Mouse (Mus musculus) mature B cell (primary cell): Measurements from ENCODE around the gene Prdm1.

Experiments
- in situ Hi-C: fragments of 300-500 bp; cut with MboI; formaldehyde crosslinking; loops from 2 replicates; pipeline ENCODE4 v1.14.3; 2019

The Prdm1 gene

DNA sequence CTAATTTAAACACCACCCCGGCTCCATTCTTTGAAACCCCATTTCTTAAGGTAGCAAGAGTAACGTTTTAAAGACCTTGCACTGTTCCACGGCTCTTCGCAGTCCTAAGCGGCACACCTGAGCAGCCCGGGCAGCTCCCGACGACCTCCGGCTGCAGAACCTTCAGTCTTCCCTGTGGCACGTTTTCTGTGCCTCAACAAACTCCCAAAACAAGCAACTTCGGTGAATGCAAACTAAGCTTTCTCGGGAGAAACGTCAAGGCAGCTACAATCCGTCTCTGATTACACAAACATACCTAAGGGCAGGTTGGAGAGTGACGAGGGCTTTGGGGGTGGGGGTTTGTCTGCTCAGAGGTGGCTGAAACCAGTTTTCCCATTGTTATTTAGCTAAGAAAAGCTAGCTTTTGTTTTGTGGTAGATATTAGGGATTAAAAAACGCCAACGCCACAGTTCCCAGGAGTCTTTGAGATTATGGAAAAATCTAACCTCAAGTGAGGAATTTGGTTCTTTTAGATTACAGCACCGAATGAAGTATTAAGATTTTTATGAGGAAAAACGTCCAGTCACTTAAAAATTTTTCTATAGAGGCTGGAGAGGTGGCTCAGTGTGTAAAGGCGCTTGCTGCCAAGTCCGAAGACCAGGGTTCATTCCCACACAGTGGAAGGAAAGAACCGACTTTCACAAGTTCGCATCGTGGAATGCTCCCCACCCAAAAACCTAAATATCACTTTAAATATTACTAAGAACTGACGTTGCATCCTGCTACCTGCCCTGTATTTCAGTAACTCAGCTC is at the start of gene Prdm1:
Gene Prdm1, minus strand, starts transcription at position 211 of the 792 bp plus-strand sequence.
- in situ Hi-C loops: no loop called here

DNA sequence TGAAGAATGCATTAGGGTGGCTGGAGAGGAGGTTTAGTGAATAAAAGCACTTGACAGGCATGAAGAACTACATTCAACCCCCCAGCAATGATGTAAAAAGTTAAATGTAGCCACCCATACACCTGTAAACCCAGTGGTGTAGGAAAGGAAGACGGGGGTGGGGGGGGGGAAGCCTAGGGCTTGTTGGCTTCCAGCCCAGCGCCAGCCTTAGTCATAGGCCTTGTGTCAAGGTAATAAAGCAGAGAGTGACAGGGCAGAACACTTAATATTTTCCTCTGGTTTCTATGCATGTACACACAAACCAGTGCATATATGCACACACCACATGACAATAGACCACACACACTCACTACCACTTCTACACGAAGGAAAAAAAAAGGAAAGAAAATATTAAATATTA is 37.7 kb upstream of the Prdm1 start:
- in situ Hi-C loops: no loop called here

DNA sequence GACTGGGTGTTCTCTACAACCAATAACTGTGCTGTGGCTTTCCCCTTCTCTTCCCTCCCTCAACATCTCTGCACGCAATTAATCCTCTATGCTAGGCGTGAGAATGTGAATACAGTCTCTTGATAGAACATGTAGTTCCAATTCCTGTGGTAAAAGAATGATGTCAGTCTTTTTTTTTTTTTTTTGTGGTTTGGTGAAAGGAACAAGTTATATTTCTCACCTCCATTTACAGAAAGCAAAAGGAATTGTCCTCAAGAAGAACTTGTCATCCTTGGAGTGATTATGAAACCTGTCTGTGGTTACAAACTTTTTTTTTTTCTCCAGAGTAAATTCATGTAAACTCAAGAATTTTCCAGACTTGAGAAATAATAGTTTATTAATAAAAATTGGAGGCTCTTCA is 36.8 kb upstream of the Prdm1 start:
- in situ Hi-C loops: no loop called here

DNA sequence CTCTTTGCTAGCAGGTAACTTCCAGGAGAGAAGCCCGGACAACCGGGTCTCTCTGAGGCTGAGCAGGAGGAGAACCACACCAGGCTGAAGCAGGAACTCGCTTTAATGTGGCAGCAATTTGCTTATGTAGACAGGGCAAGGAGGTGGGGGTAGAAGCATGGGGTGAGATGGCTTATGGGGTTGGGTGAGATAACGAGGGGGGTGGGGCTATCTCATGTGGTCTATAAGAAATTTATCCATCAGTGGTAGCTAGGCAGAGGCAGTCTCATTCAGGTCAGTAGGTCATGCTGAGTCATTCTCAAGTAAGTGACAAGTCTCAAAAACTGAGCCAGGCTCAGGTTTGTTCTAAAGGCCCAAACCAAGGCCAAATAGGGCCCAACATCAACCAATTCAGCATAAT is 28.5 kb upstream of the Prdm1 start:
- in situ Hi-C loops: no loop called here

DNA sequence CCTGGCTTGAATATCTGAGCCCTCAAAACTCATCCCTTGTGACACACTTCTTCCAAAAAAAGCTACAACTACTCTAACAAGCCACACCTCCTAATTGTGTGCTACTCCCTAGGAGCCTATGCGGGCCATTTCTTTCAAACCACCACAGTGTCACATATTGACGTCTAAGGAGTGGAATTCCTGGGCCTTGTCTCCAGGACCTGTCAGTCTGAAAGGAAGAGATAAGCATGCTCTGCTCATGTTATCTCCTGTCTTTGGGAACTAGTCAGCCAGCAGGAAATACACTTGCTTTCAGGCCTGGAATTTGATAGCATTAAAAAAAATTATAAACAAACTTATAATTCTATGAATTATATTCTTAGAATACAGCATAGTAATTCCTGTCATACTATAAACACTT is 27.0 kb upstream of the Prdm1 start:
- in situ Hi-C loops: no loop called here

DNA sequence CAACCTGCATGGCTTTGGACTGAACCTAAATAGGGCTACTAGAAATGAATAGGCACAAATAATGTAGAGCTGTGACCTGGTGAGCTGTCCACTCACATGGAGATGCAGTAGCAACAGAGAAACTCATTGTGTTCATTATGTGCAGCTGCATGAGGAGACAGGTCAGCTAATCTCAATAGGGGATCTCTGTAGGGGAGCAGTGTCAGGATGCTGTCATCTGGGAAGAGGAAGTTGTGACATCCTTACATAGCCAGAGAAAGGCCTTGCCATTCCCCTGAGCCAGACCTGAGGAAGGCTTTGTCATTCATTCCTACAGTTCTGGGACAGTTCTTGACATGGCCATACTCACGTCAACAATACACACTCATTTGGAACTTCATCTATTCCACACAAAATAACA is 25.3 kb upstream of the Prdm1 start:
- in situ Hi-C loops: no loop called here

DNA sequence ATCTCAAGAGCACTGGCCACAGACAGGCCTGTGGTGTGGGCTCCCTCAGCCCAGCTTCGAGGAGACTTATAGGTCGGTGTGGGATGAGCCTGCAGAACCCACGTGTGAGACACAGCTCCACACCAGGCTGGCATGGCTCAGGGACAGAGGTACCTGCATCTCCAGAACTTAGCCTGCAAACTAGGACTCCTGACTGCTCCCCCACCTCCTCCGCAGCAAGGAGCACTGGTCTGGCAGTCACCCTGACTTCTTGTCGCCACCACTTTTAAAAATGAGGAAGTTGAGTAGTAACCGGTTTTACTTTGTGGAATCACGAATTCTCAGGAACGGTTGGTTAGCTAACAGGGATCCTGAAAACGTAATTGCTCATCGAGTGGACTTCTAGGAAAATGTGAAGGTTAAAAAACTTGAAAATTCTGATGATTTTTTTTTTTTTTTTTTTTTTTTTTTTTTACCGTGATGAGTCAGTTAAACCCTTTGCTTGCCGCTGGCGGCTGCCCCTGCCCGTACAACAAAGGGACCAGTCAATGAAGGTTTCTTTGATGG is 10.8 kb upstream of the Prdm1 start:
- in situ Hi-C loops: no loop called here

DNA sequence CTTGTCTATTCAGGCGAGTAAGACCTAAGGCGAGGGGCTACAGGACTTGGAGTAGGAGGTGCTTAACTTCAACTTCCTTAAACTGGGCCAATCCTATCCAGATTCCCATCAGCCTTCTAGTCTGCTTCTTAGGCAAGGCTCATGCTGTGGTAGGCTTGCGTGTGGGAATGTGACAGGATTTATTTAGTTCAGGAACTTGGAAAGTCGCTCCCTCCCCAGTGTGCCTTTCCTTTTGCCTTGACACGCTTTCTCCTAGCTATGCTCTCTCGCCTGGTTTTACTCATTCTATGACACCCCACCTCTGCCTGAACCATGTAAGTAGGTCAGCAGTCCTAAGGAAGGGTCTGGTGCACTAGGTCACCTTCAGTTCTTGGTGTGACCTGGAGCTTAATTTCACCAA is 9.8 kb upstream of the Prdm1 start:
- in situ Hi-C loops: no loop called here

DNA sequence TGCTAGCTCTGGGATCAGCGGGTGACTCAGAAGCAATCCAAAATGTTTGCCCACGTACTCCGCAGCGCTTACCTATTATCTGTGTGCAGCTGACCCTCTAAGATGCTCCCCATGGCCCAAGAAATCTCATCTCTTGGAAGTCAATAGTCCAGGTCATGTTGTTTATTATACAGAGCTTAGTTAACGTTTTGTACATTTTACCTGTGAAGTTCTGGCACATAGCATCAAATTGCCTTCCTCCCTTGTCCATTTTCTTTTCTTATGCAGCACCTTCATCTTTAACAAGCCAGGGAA is 1.7 kb upstream of the Prdm1 start:
- in situ Hi-C loops: no loop called here

DNA sequence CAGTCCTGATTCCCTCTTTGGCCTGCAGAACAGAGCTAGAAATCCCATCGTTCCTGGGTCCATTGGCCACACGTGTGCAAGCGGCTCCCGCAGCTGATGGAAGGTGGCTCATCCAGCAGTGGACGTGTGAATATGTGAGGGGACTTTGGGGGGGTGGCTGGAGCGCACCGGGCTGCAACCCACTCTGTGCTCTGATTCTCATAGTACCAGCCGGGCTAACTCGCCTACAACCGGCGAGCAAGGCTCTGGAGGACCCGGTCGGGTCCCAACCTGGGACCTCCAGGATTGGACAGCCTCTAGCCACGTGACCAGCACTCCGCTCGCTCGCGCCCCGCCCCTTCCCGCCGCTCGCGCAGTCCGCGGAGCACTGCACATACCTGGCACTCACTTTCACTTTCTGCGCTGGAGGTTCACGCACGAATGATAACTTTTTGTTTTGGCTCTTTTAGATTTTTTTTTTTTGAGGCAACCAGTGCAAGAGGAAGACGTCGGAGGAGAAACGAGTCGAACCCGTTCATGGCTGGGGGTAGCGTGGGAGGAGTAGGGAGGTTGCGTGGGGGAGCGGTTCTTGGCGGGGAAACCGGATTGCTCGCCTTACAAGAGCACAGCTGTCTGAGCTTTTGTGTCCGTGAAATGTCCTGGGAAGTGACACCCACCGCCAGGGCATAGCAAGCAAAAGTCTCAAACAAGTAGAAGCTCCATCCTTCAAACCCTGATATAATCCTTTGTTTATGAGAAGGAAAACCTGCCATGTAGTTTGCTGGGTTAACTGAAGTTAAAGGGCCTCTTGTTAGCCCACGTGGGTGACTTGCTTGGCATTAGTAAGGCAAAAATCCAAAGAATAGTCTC is 1.1 kb upstream of the Prdm1 start:
- in situ Hi-C loops: no loop called here

DNA sequence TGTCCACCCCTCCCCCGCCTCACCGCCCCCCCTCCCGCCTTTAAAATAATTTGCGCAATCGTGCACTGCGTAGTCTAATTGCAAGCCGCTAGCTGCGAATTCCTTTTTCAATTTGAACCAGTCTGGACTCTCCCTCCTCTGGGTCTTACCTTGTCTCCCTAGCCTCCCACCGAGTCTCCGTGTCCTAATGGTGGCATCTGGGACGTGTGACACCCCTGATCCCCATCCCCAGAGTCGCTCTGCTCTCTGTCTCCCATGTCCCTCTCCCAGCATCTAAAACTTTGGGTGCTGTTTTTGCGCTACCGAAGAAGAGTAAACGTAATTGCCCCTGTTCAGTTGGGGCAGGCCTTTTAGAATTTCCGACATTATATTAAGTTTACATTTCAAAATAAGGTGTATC is 650 bp downstream of the Prdm1 start:
- in situ Hi-C loops: no loop called here

DNA sequence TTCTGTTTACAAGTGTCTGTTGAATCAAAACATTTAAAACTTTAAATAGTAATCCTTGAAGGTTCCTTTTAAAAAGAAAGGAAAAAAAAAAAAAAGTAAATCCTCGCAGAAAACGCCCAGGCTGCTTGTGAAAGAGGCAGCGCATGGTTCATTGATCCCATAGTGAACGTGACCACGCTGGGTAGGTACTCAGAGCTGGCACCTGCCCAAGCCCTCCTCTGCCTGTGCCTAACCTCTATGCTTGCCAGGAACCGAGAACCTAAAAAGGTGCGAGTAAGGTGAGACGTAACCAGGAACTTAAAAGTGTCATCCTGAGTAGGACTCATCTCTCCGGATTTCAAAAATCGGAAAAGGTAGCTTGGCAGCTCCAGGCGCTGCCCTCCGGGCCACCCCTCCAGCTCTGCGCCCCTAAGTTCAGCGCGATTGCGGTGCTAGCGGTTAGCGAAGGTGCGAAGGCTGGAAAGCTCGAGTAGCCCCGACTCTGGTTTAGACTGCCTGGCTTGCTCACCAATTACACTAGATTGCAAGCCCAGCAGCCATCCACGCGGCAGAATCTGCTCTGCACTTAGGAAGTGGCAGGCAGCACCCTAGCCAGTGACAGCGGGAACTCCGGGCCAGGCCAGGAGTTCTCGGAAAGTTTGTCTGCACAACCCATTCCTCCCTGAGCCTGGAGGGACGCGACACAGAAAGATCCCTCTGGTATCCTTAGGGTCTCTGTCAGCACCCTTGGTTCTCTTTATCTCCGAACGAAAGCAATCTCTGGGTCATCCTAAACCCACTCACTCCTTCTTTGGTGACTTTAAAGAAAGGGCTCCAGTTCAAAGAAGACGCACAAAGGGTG is 1.3 kb downstream of the Prdm1 start:
- in situ Hi-C loops: no loop called here

DNA sequence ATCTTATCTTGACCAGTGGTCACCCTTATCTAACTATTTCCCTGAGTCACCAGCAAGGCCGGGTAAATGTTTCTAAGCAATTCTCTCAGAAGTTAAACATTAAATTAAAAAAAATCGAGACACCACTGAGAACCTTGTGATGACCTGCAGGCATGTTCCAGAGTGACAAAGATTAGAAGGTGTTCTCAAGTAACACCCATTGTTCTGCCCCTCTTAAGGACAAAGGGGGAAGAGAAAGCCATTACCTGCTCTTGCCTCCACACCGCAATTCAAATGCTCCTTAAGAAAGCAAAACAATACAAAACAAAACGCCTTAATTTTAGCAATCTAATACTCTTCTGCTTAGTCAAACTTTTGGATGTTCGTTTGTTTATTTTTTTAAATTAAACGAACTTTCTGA is 8.1 kb downstream of the Prdm1 start:
- in situ Hi-C loops: no loop called here

DNA sequence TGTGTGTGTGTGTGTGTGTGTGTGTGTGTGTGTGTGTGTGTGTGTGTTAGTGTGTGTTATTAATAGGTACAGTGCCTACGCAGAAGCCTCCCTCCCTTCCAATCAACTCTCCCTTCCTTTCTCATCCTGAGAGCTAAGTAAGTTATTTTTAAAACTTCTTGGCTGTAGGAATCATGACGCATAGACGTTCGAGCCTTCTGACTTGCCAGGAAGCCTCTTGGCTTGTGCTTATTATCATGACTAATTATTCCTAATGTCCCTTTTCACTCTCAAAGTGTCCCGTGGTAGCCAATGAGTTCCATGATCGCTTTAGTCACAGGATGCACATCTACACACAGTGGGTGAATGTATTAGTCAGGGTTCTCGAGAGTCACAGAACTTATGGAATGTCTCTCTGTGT is 9.7 kb downstream of the Prdm1 start:
- in situ Hi-C loops: no loop called here

DNA sequence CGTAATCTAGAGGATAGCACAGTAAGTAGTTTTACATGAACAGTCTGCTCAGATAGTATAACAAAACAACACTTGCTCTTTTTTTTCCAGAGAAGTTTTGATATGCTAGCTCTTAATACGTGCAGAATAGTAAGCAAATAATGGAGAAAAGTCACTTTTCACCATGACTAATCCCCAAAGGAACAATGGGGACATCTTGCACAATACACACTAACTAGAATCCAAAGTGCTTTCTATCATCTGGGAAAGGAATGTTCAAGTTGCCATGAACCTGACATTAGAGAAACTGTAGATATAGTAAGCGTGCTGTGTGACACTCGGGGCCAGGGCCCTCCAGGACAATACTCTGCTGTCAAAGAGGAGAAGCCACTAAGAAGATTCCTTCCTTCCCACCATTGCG is 15.2 kb downstream of the Prdm1 start:
- in situ Hi-C loops: no loop called here

DNA sequence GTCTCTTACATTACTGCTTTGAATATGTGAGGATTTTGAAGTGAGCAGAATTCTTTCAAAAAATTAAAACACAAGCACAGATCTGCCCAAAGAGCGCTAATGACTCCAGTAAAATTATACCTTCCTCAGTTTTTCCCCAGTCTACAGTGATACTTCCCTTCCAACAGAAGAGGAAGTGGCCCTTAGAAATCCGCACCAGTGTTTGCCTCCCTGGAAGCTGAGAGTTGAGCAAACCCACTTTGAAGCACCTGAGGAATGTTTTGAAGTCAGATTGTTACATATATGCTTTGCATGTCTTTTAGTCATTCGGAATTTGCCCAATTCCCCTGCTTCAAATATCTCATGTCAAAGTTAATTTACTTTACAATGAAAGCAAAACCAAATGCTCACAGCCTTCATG is 17.3 kb downstream of the Prdm1 start:
- in situ Hi-C loops: no loop called here

DNA sequence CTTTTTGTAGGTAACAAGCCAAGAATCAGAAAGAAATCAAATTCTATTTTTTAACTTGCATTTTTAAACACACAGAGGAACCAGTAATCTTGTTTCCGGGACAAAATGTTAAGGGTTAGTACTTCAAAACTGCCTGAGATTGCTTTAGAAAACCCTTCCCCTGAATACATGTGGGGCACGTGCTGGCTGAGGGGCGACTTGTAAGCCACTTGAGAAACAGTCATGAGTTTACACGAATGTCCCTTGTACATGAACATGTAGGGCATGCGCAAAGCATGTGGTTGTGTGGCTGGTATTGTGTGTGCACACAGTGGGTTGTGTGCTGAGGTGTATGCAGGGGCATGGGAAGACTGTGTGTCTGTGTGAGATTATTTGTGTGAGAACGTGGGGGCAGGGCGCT is 19.7 kb downstream of the Prdm1 start:
- in situ Hi-C loops: no loop called here

DNA sequence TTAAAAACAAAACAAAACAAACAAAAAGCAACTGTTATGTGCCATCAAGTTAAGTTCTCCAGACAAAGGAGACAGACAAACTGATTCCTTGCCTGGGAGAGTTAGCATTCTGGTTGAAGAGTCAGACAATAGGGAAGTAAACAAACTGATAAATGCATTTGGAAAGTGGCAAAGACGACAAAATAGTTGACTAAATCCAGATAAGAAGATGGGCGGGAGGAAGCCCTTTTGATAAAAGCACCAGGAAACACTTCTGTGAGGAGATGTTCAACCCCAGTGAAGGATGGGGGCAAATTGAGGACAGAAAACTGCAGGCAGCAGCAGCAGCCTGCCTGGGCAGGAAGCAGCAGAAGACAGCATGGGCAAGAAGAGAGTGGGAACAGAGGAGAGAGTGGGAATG is 20.3 kb downstream of the Prdm1 start:
- in situ Hi-C loops: no loop called here

DNA sequence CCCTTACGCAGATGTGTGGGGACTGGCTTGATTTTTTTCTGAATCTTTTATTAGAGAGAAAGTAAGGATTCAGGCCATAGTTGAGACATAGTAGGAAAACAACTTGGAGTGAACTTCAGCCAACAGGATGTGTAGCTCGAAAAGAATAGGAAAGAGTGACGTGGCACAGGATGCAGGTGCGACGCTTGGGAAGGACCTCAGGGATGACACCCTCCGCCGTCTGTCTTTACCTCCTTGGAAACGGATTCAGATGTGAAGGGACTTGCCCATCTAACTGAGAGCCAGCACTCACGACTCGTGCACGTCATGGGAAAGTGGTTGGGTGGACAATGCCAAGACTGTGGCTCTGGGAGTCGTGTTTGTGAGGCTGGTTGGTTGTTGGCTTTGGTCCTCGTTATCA is 25.4 kb downstream of the Prdm1 start:
- in situ Hi-C loops: no loop called here

DNA sequence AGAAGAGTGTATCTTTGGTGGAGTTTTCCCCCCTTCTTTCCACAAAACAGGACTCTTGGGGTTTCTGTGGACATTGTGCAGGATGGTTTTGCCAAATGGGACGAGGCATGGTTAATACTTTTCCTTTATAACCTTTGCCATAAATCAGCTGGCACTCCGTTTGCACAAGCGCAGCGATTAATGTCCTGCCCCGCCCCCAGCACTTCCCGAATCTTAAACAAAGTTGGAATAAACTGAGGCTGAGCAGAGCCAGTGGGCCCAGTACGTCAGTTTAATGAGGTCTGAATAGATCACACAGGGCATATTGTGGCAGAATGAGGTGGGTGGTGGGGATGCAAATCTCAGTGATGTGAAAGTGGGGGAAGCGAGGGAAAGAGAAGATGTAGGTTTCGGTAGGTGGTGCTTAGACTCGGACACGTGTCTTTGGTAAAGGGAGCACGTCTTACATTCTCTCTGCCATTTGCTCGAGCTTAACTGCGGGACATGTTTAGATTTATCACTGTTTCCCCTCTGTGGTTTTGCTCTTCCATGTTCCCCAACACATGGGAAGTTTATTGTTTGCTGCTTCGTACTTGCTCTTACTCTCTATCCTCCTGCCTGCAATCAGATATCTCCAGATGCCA is 28.3 kb downstream of the Prdm1 start:
- in situ Hi-C loops: no loop called here

DNA sequence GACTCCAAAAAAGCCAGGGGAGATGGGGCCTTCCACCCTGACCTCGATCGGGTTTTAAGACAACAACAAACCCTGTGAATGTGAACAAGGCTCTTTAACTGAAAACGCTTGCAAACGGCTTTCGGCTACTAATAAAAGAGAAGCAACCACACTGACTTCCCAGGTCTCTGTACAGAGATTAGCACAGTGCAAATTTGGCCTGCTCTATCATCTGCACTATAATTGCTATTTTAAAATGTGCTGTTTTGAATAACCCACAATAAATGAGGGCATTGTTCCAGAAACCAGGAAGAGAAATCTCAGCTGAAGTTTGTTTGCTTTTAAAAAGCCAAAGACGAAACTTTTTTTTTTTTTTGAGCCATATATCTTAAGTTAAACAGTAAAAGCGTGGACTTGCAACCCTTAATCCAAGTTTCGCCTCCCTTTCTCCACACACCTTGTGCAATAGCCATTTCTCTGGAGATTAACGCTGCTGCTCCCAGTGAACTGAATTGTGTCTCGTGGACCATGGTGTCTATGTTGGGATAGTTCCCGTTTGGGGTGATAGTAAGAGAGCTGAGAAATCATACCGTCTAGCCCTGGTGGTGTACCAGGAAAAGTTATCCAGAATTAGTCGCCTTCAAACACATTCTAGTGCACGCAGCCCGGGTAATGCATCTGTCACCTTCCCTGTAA is 34.3 kb downstream of the Prdm1 start:
- in situ Hi-C loops: no loop called here
